Mouse (Mus musculus) hindbrain, embryonic 11.5 days (tissue): ENCODE results near the gene Phldb2. TPM values are rescaled to one million over a fixed set of nuclear protein-coding genes. Genes with fewer than 3 reads are reported as not detected.

Experiments used
- ATAC-seq: fragments of 200-750 bp; cut with Nextera tagmentation; 2 replicates; pipeline ENCODE4 v1.8.0; 2017; ENCODE audit warnings: mild to moderate bottlenecking, moderate TSS enrichment, moderate library complexity; ENCODE audit not compliant: low FRiP score
- DNase-seq: peaks from one replicate; pipeline ENCODE4 v3.0.0-alpha.2; 2015; ENCODE audit warnings: low spot score
- H3K27ac ChIP-seq: fragments of 300-500 bp; sonication (generic); 2 replicates; pipeline ENCODE4 v1.5.1; 2014; ENCODE audit warnings: mild to moderate bottlenecking, low read depth, low read length
- H3K27me3 ChIP-seq: fragments of 300-500 bp; sonication (generic); 2 replicates; pipeline ENCODE4 v1.6.1; 2014; ENCODE audit warnings: mild to moderate bottlenecking, low read length, moderate library complexity, mixed read lengths; ENCODE audit not compliant: control insufficient read depth, insufficient read depth
- H3K36me3 ChIP-seq: fragments of 300-500 bp; sonication (generic); 2 replicates; pipeline ENCODE4 v1.6.1; 2014; ENCODE audit warnings: mild to moderate bottlenecking, low read length, moderate library complexity, mixed read lengths; ENCODE audit not compliant: control insufficient read depth, insufficient read depth
- H3K4me1 ChIP-seq: fragments of 300-500 bp; sonication (generic); replicated peaks from 2 replicates; pipeline ENCODE4 v1.6.1; 2014; ENCODE audit warnings: low read length, mixed read lengths; ENCODE audit not compliant: control insufficient read depth, insufficient read depth
- H3K4me2 ChIP-seq: fragments of 300-500 bp; sonication (generic); replicated peaks from 2 replicates; pipeline ENCODE4 v1.6.1; 2014; ENCODE audit warnings: mild to moderate bottlenecking, low read depth, low read length
- H3K4me3 ChIP-seq: fragments of 300-500 bp; sonication (generic); 2 replicates; pipeline ENCODE4 v1.5.1; 2014; ENCODE audit warnings: low read depth, low read length
- H3K9ac ChIP-seq: fragments of 300-500 bp; sonication (generic); 2 replicates; pipeline ENCODE4 v1.6.1; 2014; ENCODE audit warnings: low read depth, low read length
- H3K9me3 ChIP-seq: fragments of 300-500 bp; sonication (generic); 2 replicates; pipeline ENCODE4 v1.6.1; 2016; ENCODE audit warnings: low read length; ENCODE audit not compliant: control insufficient read depth
- WGBS: fragments of 180-500 bp; shearing (Covaris S2); extraction: QIAGEN DNeasy Blood & Tissue Kit; methylation state at CpG from one replicate; pipeline ENCODE4 v1.1.7; 2014; 5-methylcytosine and 5-hydroxymethylcytosine counted together
- polyA plus RNA-seq: library from polyadenylated mRNA; unstranded; fragments of >200 nt; fragmentation: Nextera tagmentation; extraction: Ambion mirVana; gene quantifications from 2 replicates; pipeline ENCODE4 v1.2.1, GENCODE M21; 2014

Gene Phldb2
- polyA plus RNA-seq, 1 experiment from 2014 or later, result 31.5 TPM

GRCm38 (mm10) chr16:45890471-45891200 is 62.8 kb downstream of the Phldb2 start:
- no peak overlapping the region for H3K27ac ChIP-seq
- no peak for ATAC-seq
- 79% methylated on average over 4 of the region's 4 CpGs for WGBS

GRCm38 (mm10) chr16:45889636-45890035 is 63.8 kb downstream of the Phldb2 start:
- Histone ChIP-seq H3K27ac (no peak overlapping the region), H3K4me1 (no peaks in the 10 kb centered on the region), H3K9ac (no peak overlapping the region), H3K9me3 (no peaks in the 10 kb centered on the region), H3K4me3 (no peak overlapping the region), H3K27me3 (no peaks in the 10 kb centered on the region), H3K4me2 (no peak overlapping the region), H3K36me3 (no peaks in the 10 kb centered on the region)
- no peak for ATAC-seq
- WGBS, result 76% methylated on average over 4 of the region's 4 CpGs
- DNase-seq, result no peak

More at GRCm38 (mm10) chr16:45890471-45891200, 62.8 kb downstream of the Phldb2 start:
- Histone ChIP-seq H3K4me2 (no peak overlapping the region), H3K9me3 (no peaks in the 10 kb centered on the region), H3K4me3 (no peak overlapping the region), H3K27me3 (no peaks in the 10 kb centered on the region), H3K36me3 (no peaks in the 10 kb centered on the region), H3K9ac (no peak overlapping the region), H3K4me1 (no peaks in the 10 kb centered on the region)
- DNase-seq, result no peak

- no peak overlapping the region for H3K4me2 ChIP-seq
- no peaks in the 10 kb centered on the region for H3K27me3 ChIP-seq
- DNase-seq (no peak), ATAC-seq (no peak)
- H3K9ac ChIP-seq, result no peak overlapping the region
- H3K27ac ChIP-seq, result no peak overlapping the region
- no peaks in the 10 kb centered on the region for H3K4me1 ChIP-seq
- no peaks in the 10 kb centered on the region for H3K36me3 ChIP-seq
- 75% methylated on average over 5 of the region's 5 CpGs for WGBS
- no peak overlapping the region for H3K4me3 ChIP-seq
- H3K9me3 ChIP-seq, result no peaks in the 10 kb centered on the region
These were observed 66.8 kb downstream of the Phldb2 start for GRCm38 (mm10) chr16:45886599-45886998.

GRCm38 (mm10) chr16:45884194-45884593 is 69.2 kb downstream of the Phldb2 start:
- WGBS, result 88% methylated on average over 2 of the region's 2 CpGs
- H3K9me3 ChIP-seq, result no peaks in the 10 kb centered on the region
- no peaks in the 10 kb centered on the region for H3K4me1 ChIP-seq
- H3K27ac ChIP-seq, result no peak overlapping the region
- H3K27me3 ChIP-seq, result no peaks in the 10 kb centered on the region
- H3K4me2 ChIP-seq, result no peak overlapping the region
- no peak for ATAC-seq
- H3K9ac ChIP-seq, result no peak overlapping the region
- no peaks in the 10 kb centered on the region for H3K36me3 ChIP-seq
- no peak for DNase-seq
- no peak overlapping the region for H3K4me3 ChIP-seq

- DNase-seq (no peak), ATAC-seq (no peak)
- WGBS, result 78% methylated on average over 7 of the region's 7 CpGs
- no peak overlapping the region for H3K27ac ChIP-seq
- H3K9me3 ChIP-seq, result no peaks in the 10 kb centered on the region
- no peaks in the 10 kb centered on the region for H3K4me1 ChIP-seq
- H3K4me3 ChIP-seq, result no peak overlapping the region
- no peak overlapping the region for H3K4me2 ChIP-seq
- no peaks in the 10 kb centered on the region for H3K36me3 ChIP-seq
- H3K9ac ChIP-seq, result no peak overlapping the region
- H3K27me3 ChIP-seq, result no peaks in the 10 kb centered on the region
These were observed 72.1 kb downstream of the Phldb2 start for GRCm38 (mm10) chr16:45881177-45881832.

- Histone ChIP-seq H3K36me3 (no peaks in the 10 kb centered on the region), H3K9ac (no peak overlapping the region)
- WGBS, result 87% methylated on average over 6 of the region's 6 CpGs
These were observed 73.2 kb downstream of the Phldb2 start for GRCm38 (mm10) chr16:45880101-45880751.

GRCm38 (mm10) chr16:45877739-45878138 is 75.7 kb downstream of the Phldb2 start:
- Histone ChIP-seq H3K27ac (no peak overlapping the region), H3K4me3 (no peak overlapping the region), H3K27me3 (no peaks in the 10 kb centered on the region), H3K4me2 (no peak overlapping the region), H3K9ac (no peak overlapping the region), H3K36me3 (no peaks in the 10 kb centered on the region), H3K9me3 (no peaks in the 10 kb centered on the region), H3K4me1 (no peaks in the 10 kb centered on the region)
- 73% methylated on average over 1 of the region's 1 CpGs for WGBS
- no peak for ATAC-seq
- DNase-seq, result no peak

More at GRCm38 (mm10) chr16:45880101-45880751, 73.2 kb downstream of the Phldb2 start:
- Histone ChIP-seq H3K4me1 (no peaks in the 10 kb centered on the region), H3K27me3 (no peaks in the 10 kb centered on the region), H3K4me3 (no peak overlapping the region), H3K27ac (no peak overlapping the region), H3K4me2 (no peak overlapping the region), H3K9me3 (no peaks in the 10 kb centered on the region)
- ATAC-seq, result no peak
- DNase-seq, result no peak

GRCm38 (mm10) chr16:45877171-45877570 is 76.2 kb downstream of the Phldb2 start:
- DNase-seq, result no peak
- ATAC-seq, result no peak
- Histone ChIP-seq H3K36me3 (no peaks in the 10 kb centered on the region), H3K27me3 (no peaks in the 10 kb centered on the region), H3K4me2 (no peak overlapping the region), H3K27ac (no peak overlapping the region), H3K9ac (no peak overlapping the region), H3K4me3 (no peak overlapping the region), H3K9me3 (no peaks in the 10 kb centered on the region), H3K4me1 (no peaks in the 10 kb centered on the region)
- WGBS, result 89% methylated on average over 5 of the region's 5 CpGs
